Mouse (Mus musculus) heart, postnatal 14 days (tissue): ENCODE measurements at regions not wholly inside any gene's neighbourhood (a gene's known extent, or its start where the extent isn't known, plus 50 kb on each side); places are given as distances from the start of the nearest gene placed in this dataset.

Source experiments
- DNase-seq, 2 experiments: peaks; one replicate each; pipeline ENCODE4 v3.0.0; 2021 to 2022
- intact Hi-C: fragments of 180-260 bp; cut with DNase I; formaldehyde crosslinking; loops from one replicate; pipeline ENCODE4 v1.15.1; 2025

- no peak for DNase-seq
- intact Hi-C loops, result no loop called here
Measured at GRCm38 (mm10) chr1:183619451-183620059, 201.5 kb downstream of the Hhipl2 start.

- intact Hi-C loops, result no loop called here
- DNase-seq, result no peak
Measured at GRCm38 (mm10) chr1:183622341-183622740, 204.3 kb downstream of the Hhipl2 start.

- no peak for DNase-seq
- intact Hi-C loops, result no loop called here
Measured at GRCm38 (mm10) chr1:183624266-183624665, 206.3 kb downstream of the Hhipl2 start.

- DNase-seq, result no peak
- intact Hi-C loops, result no loop called here
Measured at GRCm38 (mm10) chr1:183633810-183634209, 215.8 kb downstream of the Hhipl2 start.

- no peak for DNase-seq
- intact Hi-C loops, result no loop called here
Measured at GRCm38 (mm10) chr1:183634836-183635235, 216.8 kb downstream of the Hhipl2 start.

GRCm38 (mm10) chr1:183637214-183637613 is 219.2 kb downstream of the Hhipl2 start:
- DNase-seq, result no peak
- intact Hi-C loops, result no loop called here

GRCm38 (mm10) chr1:183639332-183639731 is 221.3 kb downstream of the Hhipl2 start:
- intact Hi-C loops, result no loop called here

GRCm38 (mm10) chr1:183640568-183640967 is 222.6 kb downstream of the Hhipl2 start:
- intact Hi-C loops, result no loop called here
- no peak for DNase-seq

More at GRCm38 (mm10) chr1:183639332-183639731, 221.3 kb downstream of the Hhipl2 start:
- DNase-seq, result no peak

- DNase-seq, result no peak
- intact Hi-C loops, result no loop called here
Measured at GRCm38 (mm10) chr1:183644001-183644400, 226.0 kb downstream of the Hhipl2 start.

GRCm38 (mm10) chr1:183653878-183654277 is 235.9 kb downstream of the Hhipl2 start:
- intact Hi-C loops, result no loop called here
- no peak for DNase-seq

GRCm38 (mm10) chr1:183657043-183657442 is 239.0 kb downstream of the Hhipl2 start:
- DNase-seq, result peak; percentile 37 to 56
- intact Hi-C loops, result loop anchor here (1.0 kb wide), 1 partner anchor 215 kb away; no protein-coding TSS in a partner anchor

- intact Hi-C loops, result no loop called here
- no peak for DNase-seq
Measured at GRCm38 (mm10) chr1:183660541-183660940, 242.5 kb downstream of the Hhipl2 start.

GRCm38 (mm10) chr1:183662369-183663043 is 244.5 kb downstream of the Hhipl2 start:
- DNase-seq, result no peak
- intact Hi-C loops, result no loop called here

- no peak for DNase-seq
- intact Hi-C loops, result no loop called here
Measured at GRCm38 (mm10) chr1:183669271-183669670, 251.3 kb downstream of the Hhipl2 start.

- intact Hi-C loops, result no loop called here
Measured at GRCm38 (mm10) chr1:183669674-183670073, 251.7 kb downstream of the Hhipl2 start.

GRCm38 (mm10) chr1:183670542-183670941 is 252.5 kb downstream of the Hhipl2 start:
- intact Hi-C loops, result no loop called here
- DNase-seq, result no peak

More at GRCm38 (mm10) chr1:183669674-183670073, 251.7 kb downstream of the Hhipl2 start:
- peak; percentile 20 to 43 for DNase-seq

- DNase-seq, result peak; percentile 8 to 11
- intact Hi-C loops, result no loop called here
Measured at GRCm38 (mm10) chr1:183671541-183671940, 253.5 kb downstream of the Hhipl2 start.

- intact Hi-C loops, result no loop called here
- DNase-seq, result no peak
Measured at GRCm38 (mm10) chr1:183672521-183672920, 254.5 kb downstream of the Hhipl2 start.

- intact Hi-C loops, result no loop called here
Measured at GRCm38 (mm10) chr1:183677585-183677984, 259.6 kb downstream of the Hhipl2 start.

GRCm38 (mm10) chr1:183679949-183680348 is 261.9 kb downstream of the Hhipl2 start:
- intact Hi-C loops, result no loop called here
- peak; percentile 66 to 70 for DNase-seq

More at GRCm38 (mm10) chr1:183677585-183677984, 259.6 kb downstream of the Hhipl2 start:
- no peak for DNase-seq

- no peak for DNase-seq
- intact Hi-C loops, result no loop called here
Measured at GRCm38 (mm10) chr1:183686056-183686455, 268.0 kb downstream of the Hhipl2 start.

- intact Hi-C loops, result no loop called here
- no peak for DNase-seq
Measured at GRCm38 (mm10) chr1:183692756-183693155, 274.7 kb downstream of the Hhipl2 start.
